Mouse (Mus musculus): ENCODE results near the gene Olfr373.
"Not testable (repeated sequence)": the region's sequence is repeated elsewhere in the genome, so short reads cannot be mapped to it uniquely, and the experiment has no call there.

The Olfr373 gene

DNA sequence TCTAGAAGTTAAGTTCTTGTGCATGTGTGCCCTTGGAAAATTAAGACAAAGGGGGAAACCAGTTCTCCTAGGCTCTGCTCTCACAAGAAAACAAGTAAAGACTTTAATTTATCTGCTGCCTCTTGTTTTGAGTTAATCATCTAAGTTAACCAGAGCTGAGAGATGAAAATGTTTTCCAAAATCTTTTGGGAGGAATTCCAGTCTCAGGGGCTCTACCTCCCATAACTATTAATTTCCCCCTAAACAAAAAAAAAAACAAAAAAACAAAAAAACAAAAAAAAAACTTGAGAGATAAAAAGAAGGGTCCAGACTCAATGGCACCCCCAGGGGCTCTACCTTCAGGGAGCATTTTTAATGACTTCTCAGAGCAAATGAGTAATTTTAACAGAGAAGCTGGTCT is at the start of gene Olfr373:
Olfr373 (plus strand) TSS at position 301 of the 400 bp plus-strand sequence.
- DNase-seq (ENCODE audit: low read depth, low spot score) = not testable (repeated sequence)

DNA sequence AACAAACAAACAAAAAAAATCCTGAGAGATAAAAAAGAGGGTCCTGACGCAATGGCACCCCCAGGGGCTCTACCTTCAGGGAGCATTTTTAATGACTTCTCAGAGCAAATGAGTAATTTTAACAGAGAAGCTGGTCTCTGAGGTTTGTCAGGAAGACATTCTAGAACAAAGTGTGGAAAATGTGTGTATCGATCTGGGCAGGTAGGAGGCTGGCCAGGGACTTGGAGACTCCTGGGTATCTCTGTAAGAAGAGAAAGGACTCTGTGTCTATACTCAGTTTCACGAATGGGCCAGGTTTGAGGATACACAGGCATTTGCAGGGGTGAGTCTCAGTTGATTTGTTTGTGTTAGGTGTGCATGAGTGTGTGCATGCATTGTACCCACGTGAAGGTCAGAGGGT is 42.1 kb upstream of the Olfr373 start, which contains the start of gene Olfr372:
Olfr372 (plus strand) TSS at position 301 of the 400 bp plus-strand sequence.
- DNase-seq (ENCODE audit: low read depth, low spot score) = not testable (repeated sequence)

DNA sequence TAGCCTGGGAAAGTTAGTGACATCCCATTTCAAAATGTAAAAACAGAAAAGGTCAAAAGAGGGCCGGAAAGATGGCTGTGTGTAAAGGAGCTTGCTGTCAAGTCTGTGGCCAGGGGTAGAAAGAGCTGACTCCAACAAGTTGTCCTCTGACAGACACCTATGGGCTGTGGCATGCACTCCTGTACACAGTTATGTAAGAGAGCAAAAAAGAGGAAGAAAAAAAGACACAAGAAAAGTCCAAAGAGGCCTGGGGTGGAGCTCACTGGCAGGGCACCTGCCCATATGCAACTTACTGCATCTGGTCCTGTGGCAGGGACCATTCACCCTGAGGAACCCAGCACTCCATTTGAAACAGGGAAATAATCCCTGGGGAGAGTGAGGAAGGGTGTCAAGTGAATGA is 40.5 kb upstream of the Olfr373 start:
- DNase-seq (ENCODE audit: low read depth, low spot score) = no peak

DNA sequence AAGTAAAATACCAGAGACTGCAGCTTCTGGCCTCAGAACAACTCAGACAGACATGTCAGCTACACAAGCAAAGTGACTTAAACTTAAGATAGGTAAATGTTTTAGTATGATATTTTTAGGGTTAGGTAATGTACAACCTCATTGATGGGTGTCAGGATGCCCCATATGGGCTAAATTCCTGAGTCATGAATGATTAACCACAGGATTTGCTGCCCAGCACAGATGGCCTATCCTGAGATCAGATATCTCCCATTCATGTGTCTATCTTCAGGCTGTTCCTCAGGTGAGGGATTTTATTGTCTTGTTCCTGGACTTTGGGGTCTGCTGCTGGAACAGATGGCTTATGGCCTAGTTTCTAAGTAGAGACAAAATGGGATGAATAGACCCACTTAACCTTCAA is 28.3 kb upstream of the Olfr373 start:
- DNase-seq (ENCODE audit: low read depth, low spot score) = not testable (repeated sequence)

DNA sequence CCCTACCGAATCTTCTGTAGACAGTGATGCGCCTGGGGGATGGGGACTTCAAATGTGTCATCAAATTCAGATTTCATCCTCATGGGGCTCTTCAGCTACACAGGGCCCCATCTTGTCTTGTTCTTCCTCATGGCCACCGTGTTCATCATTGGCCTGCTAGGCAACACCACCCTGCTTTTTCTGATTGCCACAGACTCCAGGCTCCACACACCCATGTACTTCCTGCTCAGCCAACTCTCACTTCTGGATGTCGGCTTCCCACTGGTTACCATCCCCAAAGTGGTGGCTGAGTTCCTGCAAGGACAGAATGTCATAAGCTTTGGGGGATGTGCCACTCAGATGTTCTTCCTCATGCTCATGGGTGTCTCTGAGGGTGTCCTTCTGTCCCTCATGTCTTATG is 25.3 kb upstream of the Olfr373 start:
- DNase-seq (ENCODE audit: low read depth, low spot score) = not testable (repeated sequence)

DNA sequence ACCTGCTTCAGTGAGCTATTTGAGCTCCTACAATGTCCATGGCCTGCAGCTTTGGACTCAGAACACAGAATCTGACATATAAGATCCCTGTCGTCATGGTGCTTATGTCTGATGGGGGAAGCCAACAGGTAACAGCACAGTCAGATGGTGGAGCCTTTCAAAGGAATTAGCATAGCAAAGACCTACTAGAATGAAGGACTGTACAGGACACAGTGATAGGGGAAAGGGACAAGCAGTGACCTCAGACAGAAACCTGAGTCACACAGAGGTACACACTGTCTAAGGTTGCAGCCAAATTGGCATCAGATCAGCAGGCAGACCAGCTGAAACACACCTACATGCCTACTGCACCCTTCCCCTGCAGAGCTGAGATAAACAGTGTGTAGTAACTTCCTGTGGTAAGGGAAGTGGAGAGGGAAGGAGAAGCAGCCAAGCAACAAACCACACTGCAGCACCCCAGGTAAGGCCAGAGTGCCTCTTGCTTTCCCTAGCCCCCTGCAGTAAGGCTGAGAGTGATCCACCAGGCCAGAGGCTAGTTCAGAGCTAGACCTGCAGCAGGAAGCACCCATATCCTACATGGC is 16.1 kb upstream of the Olfr373 start:
- not testable (repeated sequence) for DNase-seq (ENCODE audit: low read depth, low spot score)

DNA sequence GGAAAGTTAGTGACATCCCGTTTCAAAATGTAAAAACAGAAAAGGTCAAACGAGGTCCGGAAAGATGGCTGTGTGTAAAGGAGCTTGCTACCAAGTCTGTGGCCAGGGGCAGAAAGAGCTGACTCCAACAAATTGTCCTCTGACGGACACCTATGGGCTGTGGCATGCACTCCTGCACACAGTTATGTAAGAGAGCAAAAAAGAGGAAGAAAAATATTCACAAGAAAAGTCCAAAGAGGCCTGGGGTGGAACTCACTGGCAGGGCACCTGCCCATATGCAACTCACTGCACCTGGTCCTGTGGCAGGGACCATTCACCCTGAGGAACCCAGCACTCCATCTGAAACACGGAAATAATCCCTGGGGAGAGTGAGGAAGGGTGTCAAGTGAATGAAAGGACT is 1.8 kb downstream of the Olfr373 start:
- no peak for DNase-seq (ENCODE audit: low read depth, low spot score)

DNA sequence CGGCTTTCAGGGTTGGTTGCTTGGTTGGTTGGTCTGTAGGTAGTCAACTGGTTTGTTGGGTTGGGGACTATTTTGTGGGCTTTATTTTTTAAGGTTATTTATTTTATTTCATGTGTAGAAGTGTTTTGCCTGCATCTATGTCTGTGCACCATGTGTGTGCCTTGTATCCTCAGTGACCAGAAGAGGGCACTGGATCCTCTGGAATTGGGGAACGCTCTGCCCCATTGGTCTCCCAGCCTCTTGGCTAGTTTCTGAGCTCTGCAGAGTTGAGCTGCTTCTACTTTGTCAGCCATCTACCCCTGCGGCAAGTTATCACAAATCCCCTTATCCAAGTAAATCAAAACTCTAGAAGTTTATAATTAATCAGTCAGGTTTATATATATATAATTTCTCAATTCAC is 4.6 kb downstream of the Olfr373 start:
- DNase-seq (ENCODE audit: low read depth, low spot score) = not testable (repeated sequence)

DNA sequence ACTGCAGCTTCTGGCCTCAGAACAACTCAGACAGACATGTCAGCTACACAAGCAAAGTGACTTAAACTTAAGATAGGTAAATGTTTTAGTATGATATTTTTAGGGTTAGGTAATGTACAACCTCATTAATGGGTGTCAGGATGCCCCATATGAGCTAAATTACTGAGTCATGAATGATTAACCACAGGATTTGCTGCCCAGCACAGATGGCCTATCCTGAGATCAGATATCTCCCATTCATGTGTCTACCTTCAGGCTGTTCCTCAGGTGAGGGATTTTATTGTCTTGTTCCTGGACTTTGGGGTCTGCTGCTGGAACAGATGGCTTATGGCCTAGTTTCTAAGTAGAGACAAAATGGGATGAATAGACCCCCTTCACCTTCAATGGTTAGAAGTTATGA is 13.7 kb downstream of the Olfr373 start:
- DNase-seq (ENCODE audit: low read depth, low spot score) = not testable (repeated sequence)

DNA sequence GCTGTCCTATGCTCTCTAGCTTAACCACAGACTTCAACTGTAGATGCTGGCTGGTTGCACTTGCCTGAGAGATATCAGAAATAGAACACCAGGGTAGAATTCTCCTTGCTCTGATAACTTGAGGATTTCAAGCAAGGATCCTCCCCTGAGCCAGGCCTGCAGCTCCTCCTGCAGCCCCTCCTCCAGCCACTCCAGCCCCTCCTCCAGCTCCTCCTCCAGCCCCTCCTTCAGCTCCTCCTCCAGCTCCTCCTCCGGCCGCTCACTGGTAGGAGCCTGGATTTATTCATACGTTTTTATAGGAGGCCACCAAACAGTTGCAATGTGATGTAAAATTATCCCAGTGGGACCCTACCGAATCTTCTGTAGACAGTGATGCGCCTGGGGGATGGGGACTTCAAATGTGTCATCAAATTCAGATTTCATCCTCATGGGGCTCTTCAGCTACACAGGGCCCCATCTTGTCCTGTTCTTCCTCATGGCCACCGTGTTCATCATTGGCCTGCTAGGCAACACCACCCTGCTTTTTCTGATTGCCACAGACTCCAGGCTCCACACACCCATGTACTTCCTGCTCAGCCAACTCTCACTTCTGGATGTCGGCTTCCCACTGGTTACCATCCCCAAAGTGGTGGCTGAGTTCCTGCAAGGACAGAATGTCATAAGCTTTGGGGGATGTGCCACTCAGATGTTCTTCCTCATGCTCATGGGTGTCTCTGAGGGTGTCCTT is 16.6 kb downstream of the Olfr373 start:
- DNase-seq (ENCODE audit: low read depth, low spot score) = not testable (repeated sequence)

DNA sequence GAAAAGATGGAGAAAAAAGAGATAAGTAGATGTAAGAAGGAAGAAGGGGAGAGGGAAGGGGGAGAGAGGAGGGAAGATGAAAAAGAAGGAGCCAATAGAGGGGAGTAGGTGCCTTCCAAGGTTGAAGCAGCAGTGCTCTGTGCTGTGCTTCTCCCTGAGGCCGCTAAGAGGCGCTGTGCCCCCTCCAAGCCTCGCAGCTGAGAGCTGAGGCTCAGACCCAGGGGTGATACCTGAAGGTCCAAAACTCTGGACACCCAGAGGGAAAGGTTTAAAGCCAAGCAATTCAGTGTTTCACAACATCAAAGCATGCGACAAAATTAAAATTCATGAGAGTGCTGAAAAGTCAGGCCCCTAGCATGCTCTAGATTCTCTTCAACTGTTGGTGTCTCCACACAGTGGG is 22.2 kb downstream of the Olfr373 start:
- no peak for DNase-seq (ENCODE audit: low read depth, low spot score)

DNA sequence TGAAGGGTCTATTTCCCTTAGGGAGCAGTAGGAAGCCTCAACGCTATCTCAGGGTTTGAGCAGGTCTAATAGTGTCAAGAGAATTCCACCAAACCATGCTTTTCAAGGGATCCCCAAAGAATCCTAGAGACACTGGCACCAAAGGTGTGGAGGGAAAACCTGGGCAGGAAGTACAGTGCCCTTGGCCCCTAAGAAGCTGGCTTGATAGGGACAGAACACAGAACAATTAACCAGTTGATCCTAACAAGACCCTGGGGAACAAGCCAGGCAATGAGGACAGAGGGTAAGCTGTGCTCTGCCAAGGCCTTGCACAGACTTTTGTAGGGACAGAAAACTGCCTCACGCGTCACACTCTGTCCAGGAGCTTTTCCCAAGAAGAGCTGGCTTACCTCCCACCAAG is 23.8 kb downstream of the Olfr373 start, which contains the start of gene Olfr374:
Olfr374 (plus strand) TSS at position 301 of the 400 bp plus-strand sequence.
- no peak for DNase-seq (ENCODE audit: low read depth, low spot score)

DNA sequence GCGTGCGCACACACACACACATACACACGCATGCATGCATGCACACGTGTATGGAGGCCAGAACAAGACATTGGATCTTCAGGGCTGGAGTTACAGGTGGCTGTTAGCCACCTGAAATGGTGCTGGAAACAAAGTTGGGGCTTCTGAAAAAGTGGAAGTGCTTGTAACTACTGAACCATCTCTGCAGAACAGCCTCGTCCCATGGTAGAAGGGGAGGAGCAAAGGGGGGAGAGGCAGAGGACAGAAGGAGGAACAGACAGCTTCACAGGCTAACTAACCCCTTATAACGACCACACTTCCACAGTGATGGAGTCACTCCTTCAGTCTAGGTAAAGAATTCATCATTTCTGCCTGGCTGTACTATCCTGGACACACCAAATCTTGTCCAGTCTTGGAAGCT is 27.9 kb downstream of the Olfr373 start:
- no peak for DNase-seq (ENCODE audit: low read depth, low spot score)

DNA sequence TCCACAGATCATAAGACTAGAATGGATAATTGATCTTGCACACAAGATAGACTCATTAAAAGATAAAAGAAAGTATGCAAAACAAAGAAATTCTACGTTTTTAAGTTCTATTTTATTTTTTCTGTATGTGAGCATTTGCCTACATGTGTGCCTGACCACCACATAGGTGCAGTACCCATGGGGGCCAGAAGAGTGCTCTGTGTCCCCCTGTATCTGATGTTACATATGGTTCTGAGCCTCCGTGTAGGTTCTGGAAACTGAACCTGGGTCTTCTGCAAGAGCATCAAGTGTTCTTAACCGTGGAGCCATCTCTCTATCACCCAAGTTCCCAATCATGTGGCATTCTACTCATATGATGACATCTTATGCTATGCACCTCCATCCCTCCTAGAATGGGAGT is 29.5 kb downstream of the Olfr373 start:
- no peak for DNase-seq (ENCODE audit: low read depth, low spot score)

DNA sequence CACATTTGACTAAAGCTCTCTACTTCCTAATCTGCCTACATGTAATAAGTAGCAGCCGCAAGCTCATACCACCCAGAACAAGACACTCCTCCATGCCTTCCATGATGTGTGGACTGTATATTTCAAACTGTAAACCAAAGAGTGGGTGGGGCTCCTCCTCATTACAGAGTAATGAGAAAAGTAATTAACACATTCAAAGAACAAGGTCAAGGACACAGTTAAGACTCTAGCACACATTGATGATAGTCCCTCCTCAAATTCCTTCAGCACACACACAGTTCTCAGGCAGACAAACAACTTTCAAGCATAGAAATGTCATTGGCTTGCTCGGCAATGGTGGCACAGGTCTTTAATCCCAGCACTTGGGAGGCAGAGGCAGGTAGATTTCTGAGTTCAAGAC is 32.2 kb downstream of the Olfr373 start:
- DNase-seq (ENCODE audit: low read depth, low spot score) = no peak

DNA sequence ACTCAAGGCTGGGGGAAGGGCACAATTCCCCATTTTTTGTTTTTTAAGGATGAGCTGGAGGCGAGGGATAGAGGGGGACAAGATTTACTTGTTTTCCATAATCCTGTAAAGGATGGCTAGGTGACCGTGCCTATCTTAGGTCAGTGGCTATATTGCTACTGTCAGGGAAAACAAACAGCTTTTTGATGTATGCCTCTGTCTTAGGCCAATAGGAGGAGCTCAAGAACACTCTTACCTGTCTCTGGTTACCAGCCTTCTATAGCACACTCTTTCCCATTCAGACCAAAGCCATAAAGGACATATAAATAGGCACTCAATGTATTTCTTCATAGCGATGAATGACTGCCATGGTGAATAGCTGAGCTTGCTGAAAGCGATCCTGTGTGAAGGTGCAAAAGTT is 35.6 kb downstream of the Olfr373 start:
- DNase-seq (ENCODE audit: low read depth, low spot score) = no peak

DNA sequence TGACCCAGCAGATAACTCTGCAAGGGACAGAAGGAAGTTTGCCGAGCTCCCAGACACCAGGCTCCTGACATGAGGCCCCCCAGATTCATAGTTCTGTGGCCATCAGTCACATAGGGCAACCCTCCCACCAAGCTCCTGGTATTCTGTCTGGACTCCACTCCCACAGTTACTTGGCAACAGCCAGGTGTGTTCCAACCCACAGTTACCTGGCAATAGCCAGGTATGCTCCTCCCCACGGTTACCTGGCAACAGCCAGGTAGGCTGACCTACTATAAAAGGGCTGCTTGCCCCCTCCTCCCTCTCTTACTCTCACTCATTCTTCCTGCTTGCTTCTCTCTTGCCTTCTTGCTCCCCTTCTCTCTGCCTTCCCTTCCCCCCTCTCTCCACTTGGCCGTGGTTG is 38.5 kb downstream of the Olfr373 start:
- DNase-seq (ENCODE audit: low read depth, low spot score) = not testable (repeated sequence)

DNA sequence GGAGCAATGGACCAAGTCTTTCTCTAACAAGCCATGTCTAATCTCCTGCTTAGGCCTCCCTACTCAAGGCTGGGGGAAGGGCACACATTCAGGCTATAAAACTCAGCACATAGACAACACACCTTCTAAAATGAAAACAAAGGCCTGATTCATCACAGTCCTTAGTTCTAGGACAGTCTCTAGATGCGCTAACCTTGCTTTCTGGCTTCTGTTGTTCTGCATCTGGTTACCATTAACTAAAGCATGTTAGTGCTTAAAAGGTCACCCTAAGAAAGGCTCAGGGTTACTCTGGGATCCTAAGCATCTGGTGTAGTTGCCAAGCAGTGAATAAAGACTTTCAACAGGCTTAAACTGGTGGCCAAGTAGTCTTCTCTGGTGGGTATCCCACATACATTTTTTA is 39.0 kb downstream of the Olfr373 start:
- no peak for DNase-seq (ENCODE audit: low read depth, low spot score)

DNA sequence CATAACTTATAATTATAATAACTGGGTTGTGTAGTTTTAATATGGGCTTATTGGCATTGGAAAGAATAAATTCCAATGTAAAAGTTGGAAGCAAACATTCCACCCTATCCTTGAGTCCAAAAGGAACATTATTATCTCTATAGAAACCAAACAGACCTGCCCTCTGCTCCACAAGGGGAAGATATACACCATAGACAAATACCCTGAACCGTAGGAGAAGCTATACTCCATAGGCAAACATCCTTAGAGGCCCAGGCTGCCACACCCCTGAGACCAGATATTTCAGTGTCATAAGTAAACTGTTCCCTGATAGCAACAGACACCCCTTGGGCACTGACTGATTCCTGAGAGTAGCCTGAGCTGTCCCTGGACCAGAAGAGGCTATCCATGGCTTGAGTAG is 44.9 kb downstream of the Olfr373 start:
- DNase-seq (ENCODE audit: low read depth, low spot score) = no peak

DNA sequence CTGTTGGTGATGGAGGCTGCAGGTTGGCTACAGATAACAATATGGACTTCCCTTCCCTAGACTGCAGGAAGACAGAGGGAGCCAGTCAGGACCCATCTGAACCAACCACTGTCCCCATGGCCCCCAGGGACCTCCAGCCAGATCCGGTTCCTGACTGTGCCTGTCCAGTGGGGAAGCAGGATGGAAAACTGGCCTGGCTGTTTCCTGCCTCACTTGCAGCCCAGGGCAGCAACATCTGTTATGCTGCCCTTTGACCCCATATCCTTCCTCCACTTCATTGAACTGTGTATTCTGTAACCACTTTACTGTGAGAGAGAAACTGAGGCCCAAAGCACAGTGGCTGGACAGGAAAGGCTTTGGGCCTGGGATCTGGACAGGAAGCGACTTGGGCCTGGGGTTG is 48.3 kb downstream of the Olfr373 start:
- DNase-seq (ENCODE audit: low read depth, low spot score) = no peak

DNA sequence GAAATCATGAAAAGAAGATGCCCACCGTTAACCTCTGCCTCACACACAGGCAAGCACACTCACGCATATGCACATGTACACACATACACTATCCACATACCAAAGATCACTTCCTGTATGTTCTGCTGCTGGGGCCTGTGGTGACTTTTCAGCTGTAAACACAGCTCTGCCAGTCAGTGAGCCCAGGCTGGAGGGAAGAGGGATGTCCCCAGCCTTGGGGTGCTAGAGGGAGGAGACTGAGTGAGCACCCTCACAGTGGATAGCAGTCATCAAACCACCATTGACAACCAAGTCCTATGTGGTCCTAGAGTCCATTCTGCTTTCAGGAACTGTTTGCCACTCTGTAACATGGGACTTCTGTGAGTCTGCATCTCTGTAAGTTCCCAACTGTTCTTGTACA is 48.9 kb downstream of the Olfr373 start:
- DNase-seq (ENCODE audit: low read depth, low spot score) = no peak

DNA sequence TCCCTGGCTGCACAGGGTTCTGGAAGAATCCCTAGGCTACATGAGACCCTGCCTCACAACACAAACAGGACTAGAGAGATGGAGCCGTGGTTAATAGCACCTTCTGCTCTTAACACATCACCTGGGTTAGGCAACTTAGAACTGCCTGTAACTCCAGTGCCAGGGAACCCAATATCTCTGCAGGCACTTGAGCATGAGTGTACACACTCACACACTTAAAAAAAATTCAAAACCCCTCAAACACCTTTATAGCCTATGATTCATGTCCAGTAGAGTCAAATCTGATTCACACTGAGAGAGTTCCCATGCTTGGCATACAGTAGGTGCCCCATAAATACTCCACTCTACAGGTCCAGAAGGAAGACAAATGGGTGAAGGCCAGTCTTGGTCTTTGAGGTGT is 49.4 kb downstream of the Olfr373 start:
- DNase-seq (ENCODE audit: low read depth, low spot score) = no peak

DNA sequence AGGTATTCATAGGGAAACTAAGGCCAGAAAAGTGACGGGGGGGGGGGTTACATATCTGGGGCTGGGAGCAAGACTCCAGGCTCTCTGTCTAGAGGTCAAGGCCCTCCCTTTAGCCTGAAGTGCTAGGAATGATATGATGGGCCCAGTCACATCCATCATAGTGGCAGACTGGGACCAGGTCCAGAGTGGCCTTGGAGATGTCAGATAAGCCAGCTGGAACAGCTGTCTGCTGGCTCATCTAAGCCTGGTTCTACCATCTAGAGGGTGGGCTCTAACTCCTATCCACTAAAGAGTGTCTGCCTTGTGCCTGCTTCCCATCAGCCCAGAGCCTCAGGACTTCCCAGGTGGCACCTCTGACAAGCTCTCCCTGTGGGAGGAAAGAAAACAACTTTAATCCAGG is 49.9 kb downstream of the Olfr373 start:
- DNase-seq (ENCODE audit: low read depth, low spot score) = no peak

All from embryo, embryonic 11.5 days (tissue).